Mouse (Mus musculus) forebrain, embryonic 16.5 days (tissue): ENCODE results near the gene Ing5. TPM values are rescaled to one million over a fixed set of nuclear protein-coding genes. Genes with fewer than 3 reads are reported as not detected.
A peak's percentile ranks its signal among the peaks of the same experiment; 100 is the strongest.
"Not testable (repeated sequence)": the region's sequence is repeated elsewhere in the genome, so short reads cannot be mapped to it uniquely, and the experiment has no call there.

Experiments
- ATAC-seq: fragments of 200-750 bp; cut with Nextera tagmentation; 2 replicates; pipeline ENCODE4 v1.8.0; 2017; ENCODE audit warnings: mild to moderate bottlenecking, moderate library complexity
- H3K27ac ChIP-seq: fragments of 300-500 bp; sonication (generic); 2 replicates; pipeline ENCODE4 v1.5.1; 2014; ENCODE audit warnings: low read length, control low read depth
- H3K27me3 ChIP-seq: fragments of 300-500 bp; sonication (generic); replicated peaks from 2 replicates; pipeline ENCODE4 v1.6.1; 2014; ENCODE audit warnings: low read length; ENCODE audit not compliant: control insufficient read depth, insufficient read depth
- H3K36me3 ChIP-seq: fragments of 300-500 bp; sonication (generic); 2 replicates; pipeline ENCODE4 v1.6.1; 2014; ENCODE audit not compliant: control insufficient read depth, insufficient read depth
- H3K4me1 ChIP-seq: fragments of 300-500 bp; sonication (generic); replicated peaks from 2 replicates; pipeline ENCODE4 v1.6.1; 2014; ENCODE audit warnings: low read length; ENCODE audit not compliant: control insufficient read depth, insufficient read depth
- H3K4me2 ChIP-seq: fragments of 300-500 bp; sonication (generic); 2 replicates; pipeline ENCODE4 v1.6.1; 2014; ENCODE audit warnings: mild to moderate bottlenecking, low read length, control low read depth
- H3K4me3 ChIP-seq: fragments of 300-500 bp; sonication (generic); replicated peaks from 2 replicates; pipeline ENCODE4 v1.5.1; 2014; ENCODE audit warnings: mild to moderate bottlenecking, low read length, control low read depth
- H3K9ac ChIP-seq: fragments of 300-500 bp; sonication (generic); replicated peaks from 2 replicates; pipeline ENCODE4 v1.6.1; 2014; ENCODE audit warnings: low read depth, low read length, control low read depth
- H3K9me3 ChIP-seq: fragments of 300-500 bp; sonication (generic); 2 replicates; pipeline ENCODE4 v1.6.1; 2016; ENCODE audit warnings: low read length; ENCODE audit not compliant: control insufficient read depth
- WGBS: fragments of 180-500 bp; shearing (Covaris S2); extraction: QIAGEN DNeasy Blood & Tissue Kit; methylation state at CpG from one replicate; pipeline ENCODE4 v1.1.7; 2014; 5-methylcytosine and 5-hydroxymethylcytosine counted together
- polyA plus RNA-seq: library from polyadenylated mRNA; unstranded; fragments of >200 nt; fragmentation: Nextera tagmentation; extraction: Ambion mirVana; gene quantifications from 2 replicates; pipeline ENCODE4 v1.2.1, GENCODE M21; 2015

Gene Ing5
- polyA plus RNA-seq, result 11.9 and 12.3 TPM in 2 replicates

- Histone ChIP-seq H3K9ac (peak within 1 kb of the TSS; percentile 87), H3K36me3 (peaks cover 7% of the 10 kb centered on the region), H3K4me2 (peak within 1 kb of the TSS; percentile 92), H3K27ac (peak within 1 kb of the TSS; percentile 97), H3K27me3 (no peaks in the 10 kb centered on the region), H3K9me3 (no peaks in the 10 kb centered on the region), H3K4me3 (peak within 1 kb of the TSS; percentile 92), H3K4me1 (peaks cover 22% of the 10 kb centered on the region)
- peak; percentile 89 for ATAC-seq
- WGBS, result under 1% methylated on average over 77 of the region's 94 CpGs
Measured at GRCm38 (mm10) chr1:93803556-93804507, at the start of gene Ing5. Gene Ing5, plus strand, starts transcription at chr1:93803965.

- Histone ChIP-seq H3K4me3 (peak within 1 kb of the TSS; percentile 76), H3K27me3 (no peaks in the 10 kb centered on the region), H3K9ac (peak within 1 kb of the TSS; percentile 86), H3K36me3 (0 out of 2 replicates have a peak, but pooled peaks cover 2% of the 10 kb centered on the region), H3K27ac (peak within 1 kb of the TSS; percentile 74), H3K4me2 (peak within 1 kb of the TSS; percentile 71), H3K9me3 (no peaks in the 10 kb centered on the region), H3K4me1 (peaks cover 22% of the 10 kb centered on the region)
- under 1% methylated on average over 99 of the region's 121 CpGs for WGBS
- peak; percentile 94 for ATAC-seq
Measured at GRCm38 (mm10) chr1:93754573-93755290, 49.0 kb upstream of the Ing5 start, which contains the start of gene Thap4. Gene Thap4, minus strand, starts transcription at chr1:93754864.

DNA sequence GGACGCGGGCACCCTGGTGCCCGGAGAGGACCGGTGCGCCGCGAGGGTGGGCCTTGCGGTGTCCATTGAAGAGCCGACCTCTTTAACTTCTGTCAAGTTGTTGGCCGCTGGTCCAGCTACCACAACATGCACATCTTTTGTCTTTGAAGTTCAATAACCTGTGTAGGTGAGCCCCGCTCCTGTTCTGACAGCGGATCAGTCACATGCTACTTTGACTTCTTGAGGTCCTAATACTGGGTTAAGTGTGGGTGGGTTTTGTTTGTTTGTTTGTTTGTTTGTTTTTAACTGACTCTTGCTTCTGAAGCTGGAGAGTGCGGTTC, 48.5 kb upstream of the Ing5 start:
- H3K4me1 ChIP-seq, result peaks cover 22% of the 10 kb centered on the region
- peak overlapping the region; percentile 86 for H3K9ac ChIP-seq
- peak overlapping the region; percentile 74 for H3K27ac ChIP-seq
- no peaks in the 10 kb centered on the region for H3K27me3 ChIP-seq
- H3K36me3 ChIP-seq, result no peaks in the 10 kb centered on the region
- no peaks in the 10 kb centered on the region for H3K9me3 ChIP-seq
- ATAC-seq, result no peak
- peak overlapping the region; percentile 68 for H3K4me2 ChIP-seq
- WGBS, result under 1% methylated on average over 13 of the region's 13 CpGs
- peak overlapping the region; percentile 76 for H3K4me3 ChIP-seq

- no peak for ATAC-seq
- no peaks in the 10 kb centered on the region for H3K27me3 ChIP-seq
Measured at GRCm38 (mm10) chr1:93755618-93756017, 48.1 kb upstream of the Ing5 start.

GRCm38 (mm10) chr1:93756154-93756553, 47.6 kb upstream of the Ing5 start:
- Histone ChIP-seq H3K27ac (no peak overlapping the region), H3K4me1 (peaks cover 22% of the 10 kb centered on the region), H3K36me3 (no peaks in the 10 kb centered on the region), H3K4me2 (peak overlapping the region; percentile 68; the same call in 1 of the 2 replicates), H3K9ac (no peak overlapping the region), H3K4me3 (no peak overlapping the region), H3K27me3 (no peaks in the 10 kb centered on the region), H3K9me3 (no peaks in the 10 kb centered on the region)
- ATAC-seq, result no peak

More at GRCm38 (mm10) chr1:93755618-93756017, 48.1 kb upstream of the Ing5 start:
- H3K27ac ChIP-seq, result no peak overlapping the region
- WGBS, result 25% methylated on average over 7 of the region's 7 CpGs
- peaks cover 22% of the 10 kb centered on the region for H3K4me1 ChIP-seq
- peak overlapping the region; percentile 86 for H3K9ac ChIP-seq
- H3K4me2 ChIP-seq, result peak overlapping the region; percentile 68
- no peaks in the 10 kb centered on the region for H3K36me3 ChIP-seq
- H3K4me3 ChIP-seq, result peak overlapping the region; percentile 76
- H3K9me3 ChIP-seq, result no peaks in the 10 kb centered on the region

GRCm38 (mm10) chr1:93760076-93760475, 43.7 kb upstream of the Ing5 start:
- Histone ChIP-seq H3K36me3 (no peaks in the 10 kb centered on the region), H3K4me2 (no peak overlapping the region), H3K27ac (no peak overlapping the region), H3K4me3 (no peak overlapping the region), H3K27me3 (no peaks in the 10 kb centered on the region), H3K9me3 (no peaks in the 10 kb centered on the region), H3K4me1 (peaks cover 14% of the 10 kb centered on the region), H3K9ac (no peak overlapping the region)
- WGBS, result 96% methylated on average over 1 of the region's 1 CpGs
- no peak for ATAC-seq

DNA sequence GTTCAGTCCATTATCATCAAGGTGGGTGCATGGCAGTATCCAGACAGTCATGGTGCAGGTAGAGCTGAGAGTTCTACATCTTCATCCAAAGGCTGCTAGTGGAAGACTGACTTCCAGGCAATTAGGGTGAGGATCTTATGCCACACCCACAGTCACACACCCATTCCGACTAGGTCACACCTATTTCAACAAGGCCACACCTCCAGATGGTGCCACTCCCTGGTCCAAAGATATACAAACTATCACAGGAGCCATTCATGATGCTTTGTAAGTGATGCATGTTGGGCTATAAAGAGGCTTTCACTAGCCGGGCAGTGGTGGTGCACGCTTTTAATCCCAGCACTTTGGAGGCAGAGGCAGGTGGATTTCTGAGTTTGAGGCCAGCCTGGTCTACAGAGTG, 40.2 kb upstream of the Ing5 start:
- H3K9ac ChIP-seq, H3K9me3 ChIP-seq, H3K4me3 ChIP-seq, H3K4me1 ChIP-seq, ATAC-seq, H3K27me3 ChIP-seq, H3K27ac ChIP-seq, H3K4me2 ChIP-seq, H3K36me3 ChIP-seq: not testable (repeated sequence)
- 94% methylated on average over 3 of the region's 3 CpGs for WGBS

DNA sequence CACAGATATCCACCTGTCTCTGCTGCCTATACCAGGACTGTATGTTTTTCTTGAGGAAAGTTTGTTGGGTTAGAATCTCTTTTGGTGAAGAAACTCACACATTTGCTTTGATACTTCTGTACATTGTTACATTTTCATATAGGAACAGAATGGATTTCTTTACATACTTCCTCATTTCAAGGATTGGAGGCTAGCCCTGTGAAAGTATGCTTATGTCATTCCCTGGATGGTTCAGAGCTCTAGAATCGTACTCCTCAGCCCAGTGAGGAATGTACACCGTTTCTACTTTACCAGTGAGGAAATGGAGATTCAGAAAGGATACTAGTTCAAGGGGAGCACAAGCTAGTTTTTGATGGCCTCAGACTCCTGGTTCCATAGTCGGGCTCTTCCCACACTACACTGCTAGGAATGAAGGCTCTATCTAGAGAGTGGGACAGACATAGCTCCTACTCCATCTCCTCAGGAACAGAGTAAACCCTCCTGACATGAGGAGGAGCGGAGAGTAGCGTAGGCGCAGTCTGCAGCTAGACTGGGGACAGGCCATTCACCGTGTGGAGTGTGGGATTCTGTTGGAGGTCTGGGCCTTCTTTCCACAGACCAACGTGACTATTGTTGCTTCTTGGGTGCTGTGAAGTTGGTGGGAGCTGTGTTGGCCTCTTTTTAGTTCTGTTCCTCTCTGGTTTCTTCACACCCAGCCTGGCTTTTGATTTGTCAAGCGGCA, 38.7 kb upstream of the Ing5 start:
- 95% methylated on average over 9 of the region's 9 CpGs for WGBS
- H3K4me2 ChIP-seq, result no peak overlapping the region
- ATAC-seq, result no peak

GRCm38 (mm10) chr1:93767600-93767999, 36.2 kb upstream of the Ing5 start:
- Histone ChIP-seq H3K4me2 (no peak overlapping the region), H3K4me1 (no peaks in the 10 kb centered on the region), H3K27ac (no peak overlapping the region), H3K9ac (no peak overlapping the region), H3K27me3 (no peaks in the 10 kb centered on the region), H3K9me3 (no peaks in the 10 kb centered on the region), H3K36me3 (peaks cover 5% of the 10 kb centered on the region), H3K4me3 (no peak overlapping the region)
- WGBS, result 98% methylated on average over 6 of the region's 6 CpGs
- ATAC-seq, result no peak

More for the DNA sequence above, 38.7 kb upstream of the Ing5 start:
- Histone ChIP-seq H3K27ac (no peak overlapping the region), H3K9ac (no peak overlapping the region), H3K36me3 (peaks cover 2% of the 10 kb centered on the region; the same call in 1 of the 2 replicates), H3K4me3 (no peak overlapping the region), H3K27me3 (no peaks in the 10 kb centered on the region), H3K9me3 (no peaks in the 10 kb centered on the region), H3K4me1 (no peaks in the 10 kb centered on the region)
